Comparison of ENCODE assay signal across 9 mouse cellular contexts in genomic region chr6:24514552-24515284, GRCm38 (mm10). TPM values are rescaled to one million over a fixed set of nuclear protein-coding genes. Genes with fewer than 3 reads are reported as not detected.
DNase-seq lines count a peak whose midpoint lies in the region; ATAC-seq lines count a peak whose summit lies in the region.
"Had no signal": no experiment of that assay in that cellular context is flagged by ENCODE, and none has a peak within 500 bp of the region (broad histone marks: within the 10 kb centered on the region; RNA-seq: fewer than 3 reads in every experiment).

Gene Iqub (minus strand): TSS chr6:24515067.

- ATAC-seq in intestine, embryonic 15.5 days = peak; percentile 62; the same call in 1 of the 2 replicates
- ATAC-seq in megakaryocyte, adult 5-6 weeks (ENCODE audit: poor library complexity, severe bottlenecking) = peak; percentile 43

- no peak within 1 kb of the TSS for H3K9ac ChIP-seq in intestine, embryonic 15.5 days

- H3K4me3 ChIP-seq in intestine, embryonic 15.5 days (replicated peaks) = no peak within 1 kb of the TSS

- peak; percentile 33 for DNase-seq in adrenal gland, adult 8-10 months
- DNase-seq in embryo, embryonic 11 days = peak; percentile 78
- peak; percentile 97 for DNase-seq in heart, adult 11 months
- DNase-seq in left cerebral cortex, adult 8-10 months (ENCODE audit: low spot score in 2 of 2) = peak; percentile 51 to 90
- peak; percentile 94 for DNase-seq in right cerebral cortex, adult 18-20 months
- no peak for DNase-seq in spleen, postnatal 14 days (ENCODE audit: low spot score in 2 of 2)

- 0 out of 2 replicates have a peak, but pooled peaks cover 3% of the 10 kb centered on the region for H3K4me1 ChIP-seq in intestine, embryonic 15.5 days (replicated peaks)

- H3K36me3 ChIP-seq in intestine, embryonic 15.5 days = 0 out of 2 replicates have a peak, but pooled peaks cover 4% of the 10 kb centered on the region

- H3K27me3 ChIP-seq in intestine, embryonic 15.5 days (replicated peaks) = no peaks in the 10 kb centered on the region

- H3K27ac ChIP-seq in intestine, embryonic 15.5 days = no peak within 1 kb of the TSS

- H3K9me3 ChIP-seq in intestine, embryonic 15.5 days = no peaks in the 10 kb centered on the region

- 0 out of 2 replicates have a peak within 1 kb of the TSS, but pooled peaks have one; percentile 26 for H3K4me2 ChIP-seq in intestine, embryonic 15.5 days (replicated peaks)

- 21% methylated on average over 13 of the region's 13 CpGs for WGBS in intestine, embryonic 15.5 days

RNA-seq across cellular contexts. Expression of gene Iqub, which starts in this region (rescaled TPM):
- total RNA-seq in adrenal gland, adult 8-10 months (2022) = under 1 TPM in 3 of 4 experiments, not detected in 1; 0.19 to 0.37 (median 0.28) TPM
- polyA plus RNA-seq in intestine, embryonic 15.5 days (2015; fragmentation: Nextera tagmentation; extraction: Ambion mirVana) = 0.04 TPM in 1 of 2 replicates, not detected in the other
- total RNA-seq in left cerebral cortex, adult 8-10 months (2022) = 1 to 10 TPM; 2.5 to 3.0 (median 2.8) TPM
- not detected in 2 replicates for total RNA-seq in megakaryocyte, adult 5-6 weeks (2015)
- 0.16 TPM in 1 of 2 replicates, not detected in the other for total RNA-seq in megakaryocyte, adult 5-6 weeks (2017)
- polyA plus RNA-seq: spleen, adult 2 months had no signal

Comparison
In these comparisons a context has a peak if more than half of its experiments do, and no peak if none do; other contexts are left out.
1. Peak in DNase-seq in adrenal gland, adult 8-10 months; RNA of the gene not detected or under 1 TPM.
2. Peak in ATAC-seq and H3K4me2 ChIP-seq in intestine, embryonic 15.5 days; RNA of the gene not detected or under 1 TPM.
3. Peak in ATAC-seq in megakaryocyte, adult 5-6 weeks; RNA of the gene not detected or under 1 TPM.
4. DNase-seq: peak in embryo, embryonic 11 days (single experiment), heart, adult 11 months (single experiment), left cerebral cortex, adult 8-10 months (2 of 2) and right cerebral cortex, adult 18-20 months (single experiment); none in spleen, postnatal 14 days (0 of 2).